Mouse (Mus musculus) G1E (cell line): ENCODE measurements around the gene Il34.

Source experiments
- CTCF ChIP-seq: IDR thresholded peaks from 2 replicates; pipeline ENCODE4 v1.5.1; 2012; ENCODE audit warnings: low read depth, low read length, inconsistent platforms, mixed read lengths
- POLR2AphosphoS5 ChIP-seq: IDR thresholded peaks from 2 replicates; pipeline ENCODE4 v1.6.1; 2012; ENCODE audit warnings: low read depth, low read length, inconsistent platforms; ENCODE audit not compliant: insufficient replicate concordance

GRCm38 (mm10) chr8:110847645-110848495 is 42.1 kb upstream of the Il34 start:
- TF ChIP-seq CTCF (no peak), POLR2AphosphoS5 (no peak)
